Mouse (Mus musculus) heart, postnatal 36 days (tissue): ENCODE data around the gene Slco3a1. TPM values are rescaled to one million over a fixed set of nuclear protein-coding genes. Genes with fewer than 3 reads are reported as not detected.
A peak's percentile ranks its signal among the peaks of the same experiment; 100 is the strongest.

ENCODE experiments used
- DNase-seq, 2 experiments: peaks; one replicate each; pipeline ENCODE4 v3.0.0; 2021 to 2022
- intact Hi-C: fragments of 180-260 bp; cut with DNase I; formaldehyde crosslinking; loops from one replicate; pipeline ENCODE4 v1.15.1; 2025
- total RNA-seq, 2 experiments: library from RNA; stranded (reverse); gene quantifications; 2 replicates each; pipeline ENCODE4 v1.2.3; 2021

The Slco3a1 gene
- 100 to 1,000 TPM; 105 to 116 TPM for total RNA-seq

GRCm38 (mm10) chr7:74554608-74555311 lies at the start of gene Slco3a1:
Gene Slco3a1, minus strand, starts transcription at chr7:74554780.
- intact Hi-C loops: loop anchor here (2.0 to 10.0 kb wide), 8 partner anchors 26 to 556 kb away; no protein-coding TSS in a partner anchor
- DNase-seq: peak; percentile 78 to 87

DNA sequence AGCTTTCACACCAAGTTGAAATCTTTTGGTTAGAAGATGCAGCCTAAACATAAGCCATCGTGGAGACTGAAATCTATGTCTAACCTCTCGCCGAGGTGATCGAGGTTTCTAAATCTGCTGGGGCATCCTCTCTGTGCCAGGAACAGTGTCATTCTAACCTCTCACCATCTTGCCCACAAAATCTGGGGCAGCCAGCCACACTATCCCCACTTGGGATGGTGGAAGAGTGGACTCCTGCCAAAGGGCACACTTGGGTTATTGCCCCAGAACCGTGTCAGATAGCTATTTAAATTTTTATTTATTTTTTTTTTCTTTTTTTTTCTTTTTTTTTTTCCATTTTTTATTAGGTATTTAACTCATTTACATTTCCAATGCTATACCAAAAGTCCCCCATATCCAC lies 46.4 kb upstream of the Slco3a1 start:
- no peak for DNase-seq
- intact Hi-C loops: no loop called here

GRCm38 (mm10) chr7:74579411-74579810 lies 24.8 kb upstream of the Slco3a1 start:
- intact Hi-C loops: no loop called here

GRCm38 (mm10) chr7:74575678-74576077 lies 21.1 kb upstream of the Slco3a1 start:
- no peak for DNase-seq
- intact Hi-C loops: no loop called here

More at GRCm38 (mm10) chr7:74579411-74579810, 24.8 kb upstream of the Slco3a1 start:
- no peak for DNase-seq

DNA sequence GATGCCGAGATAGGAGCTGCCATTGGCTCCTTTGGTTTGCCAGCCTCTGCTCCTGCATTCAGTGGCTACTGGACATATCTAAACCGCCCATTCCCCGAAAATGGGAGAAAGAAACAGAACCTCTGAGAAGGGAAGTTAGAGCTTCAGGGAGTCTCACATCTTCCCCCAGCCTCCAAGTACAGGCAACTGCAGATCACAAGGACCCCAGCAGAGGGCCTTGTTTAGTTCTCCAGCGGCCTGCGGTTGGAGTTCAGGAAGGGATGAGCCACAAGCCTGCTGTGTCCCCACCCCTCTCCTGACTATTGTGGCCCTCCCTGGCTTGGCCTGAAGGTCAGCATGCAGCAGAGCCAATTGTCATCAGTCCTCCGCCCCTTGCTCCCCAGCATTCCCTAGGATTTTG lies 836 bp upstream of the Slco3a1 start:
- DNase-seq: peak; percentile 69 to 71
- intact Hi-C loops: loop anchor here (2.0 to 10.0 kb wide), 6 partner anchors 27 to 555 kb away; no protein-coding TSS in a partner anchor

DNA sequence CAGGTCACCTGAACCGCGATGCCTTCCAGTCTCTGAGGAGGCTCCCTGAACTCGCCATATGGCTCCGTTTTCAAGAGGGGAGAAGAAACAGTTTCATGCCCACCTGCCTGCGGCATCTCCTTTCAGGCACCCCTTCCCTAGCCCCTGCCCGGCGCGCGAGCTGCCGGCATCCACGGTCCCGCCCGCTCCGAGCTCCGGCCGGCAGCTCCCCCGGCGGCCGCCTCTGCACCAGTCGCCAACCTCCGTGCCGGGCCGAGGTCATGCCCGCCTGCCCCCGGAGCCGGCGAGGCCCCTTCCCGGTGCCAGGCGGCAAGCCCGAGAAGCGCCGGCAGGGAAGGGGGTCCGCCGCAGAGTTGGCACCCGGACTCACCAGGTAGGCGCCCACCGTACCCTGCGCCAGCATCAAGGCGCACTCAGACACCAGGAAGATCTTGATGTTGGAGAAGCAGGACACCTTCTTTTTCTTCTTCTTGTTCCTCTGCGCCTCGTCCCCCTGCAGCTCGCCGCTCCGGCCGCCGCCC lies 479 bp downstream of the Slco3a1 start:
- intact Hi-C loops: loop anchor here (2.0 to 10.0 kb wide), 7 partner anchors 25 to 557 kb away; no protein-coding TSS in a partner anchor
- peak; percentile 62 to 78 for DNase-seq

GRCm38 (mm10) chr7:74553111-74553650 lies 1.4 kb downstream of the Slco3a1 start:
- no peak for DNase-seq
- intact Hi-C loops: loop anchor here (5.0 to 10.0 kb wide), 3 partner anchors 41 to 312 kb away; no protein-coding TSS in a partner anchor

DNA sequence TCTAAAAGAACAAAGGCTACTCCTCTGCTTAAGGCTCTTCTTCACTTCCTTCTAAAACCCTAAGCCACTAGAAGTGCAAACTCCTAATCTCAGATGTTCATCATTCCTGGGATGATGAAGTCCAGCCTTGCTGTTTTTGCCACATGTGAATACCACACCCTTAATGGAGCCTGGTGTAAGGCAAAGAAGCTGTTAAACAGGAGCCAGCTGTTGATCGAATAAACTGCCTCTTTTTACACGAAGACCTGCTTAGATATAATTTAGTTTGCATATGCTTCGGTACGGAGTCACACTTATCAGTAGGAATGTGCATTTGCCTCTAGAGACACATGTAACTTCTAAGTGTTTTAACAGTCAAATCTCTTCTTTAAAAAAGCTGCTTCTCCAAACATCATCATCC lies 2.0 kb downstream of the Slco3a1 start:
- intact Hi-C loops: loop anchor here (5.0 to 10.0 kb wide), 3 partner anchors 40 to 312 kb away; no protein-coding TSS in a partner anchor
- no peak for DNase-seq

DNA sequence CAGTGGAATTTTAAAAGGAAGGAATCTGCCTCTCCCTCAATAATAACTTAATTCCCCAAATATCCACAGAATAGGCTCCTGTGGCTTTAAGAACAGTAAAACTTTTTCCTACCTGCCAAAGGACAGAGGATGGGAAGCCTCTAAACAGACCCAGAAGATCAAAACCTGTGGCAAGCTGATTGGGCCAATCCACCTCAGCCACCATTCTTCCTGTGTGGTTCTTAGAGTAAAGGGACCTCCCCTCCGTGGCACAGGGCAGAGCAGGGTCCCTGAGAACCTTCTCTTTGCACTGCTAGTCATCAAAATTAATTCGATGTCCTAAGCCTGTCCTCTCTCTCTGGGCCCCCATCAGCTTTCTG lies 2.6 kb downstream of the Slco3a1 start:
- intact Hi-C loops: loop anchor here (5.0 to 10.0 kb wide), 3 partner anchors 40 to 313 kb away; no protein-coding TSS in a partner anchor
- no peak for DNase-seq

- DNase-seq: no peak
- intact Hi-C loops: loop anchor here (5.0 to 10.0 kb wide), 3 partner anchors 39 to 313 kb away; no protein-coding TSS in a partner anchor
Observed at GRCm38 (mm10) chr7:74551338-74551999, 3.1 kb downstream of the Slco3a1 start.

- no peak for DNase-seq
- intact Hi-C loops: loop anchor here (5.0 to 10.0 kb wide), 3 partner anchors 37 to 315 kb away; no protein-coding TSS in a partner anchor
Observed at GRCm38 (mm10) chr7:74549686-74550085, 4.9 kb downstream of the Slco3a1 start.

DNA sequence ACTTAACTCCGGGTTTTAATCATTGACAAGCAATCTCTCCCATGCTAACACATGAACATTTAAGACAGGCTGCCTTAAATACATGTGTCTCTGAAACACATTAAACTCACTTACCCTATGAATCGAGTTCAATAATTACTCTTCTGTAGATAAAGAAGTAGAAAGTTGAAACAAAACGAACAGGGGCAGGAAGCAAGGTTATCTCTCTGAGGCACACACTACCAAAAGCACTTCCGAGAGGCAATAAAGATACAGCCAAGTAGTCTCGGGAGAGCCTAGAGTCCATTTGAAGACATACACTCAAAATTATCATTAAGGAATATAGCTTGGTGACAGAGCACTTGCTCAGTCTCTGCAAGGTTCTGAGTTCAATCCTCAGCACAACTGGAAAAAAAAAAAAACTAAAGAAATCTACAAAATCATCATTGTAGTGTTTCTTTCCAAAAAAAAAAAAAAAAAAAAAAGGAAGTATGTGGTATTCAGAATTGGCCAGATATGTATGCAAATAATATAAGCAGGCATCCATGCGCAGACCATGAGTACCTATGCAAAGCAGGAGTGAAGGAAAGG lies 5.5 kb downstream of the Slco3a1 start:
- DNase-seq: no peak
- intact Hi-C loops: no loop called here

DNA sequence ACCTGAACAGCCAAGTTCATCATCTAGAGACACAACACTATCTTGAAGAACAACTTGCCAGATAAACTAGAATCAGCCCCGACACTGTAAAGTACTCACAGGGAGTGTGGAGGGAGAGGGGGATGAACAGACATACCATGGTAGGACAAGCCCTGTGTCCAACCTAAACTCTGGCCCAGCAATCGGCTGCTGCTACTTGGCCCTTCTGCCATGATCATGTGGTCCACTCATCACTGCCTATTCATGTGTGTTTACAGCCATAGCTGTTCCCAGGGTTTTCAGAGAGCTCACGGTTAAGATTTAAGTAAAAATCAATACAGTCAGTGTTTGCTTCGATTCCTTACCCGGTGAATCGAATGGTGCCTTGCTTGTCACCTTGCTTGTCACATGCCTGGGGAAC lies 7.9 kb downstream of the Slco3a1 start:
- intact Hi-C loops: no loop called here
- no peak for DNase-seq

DNA sequence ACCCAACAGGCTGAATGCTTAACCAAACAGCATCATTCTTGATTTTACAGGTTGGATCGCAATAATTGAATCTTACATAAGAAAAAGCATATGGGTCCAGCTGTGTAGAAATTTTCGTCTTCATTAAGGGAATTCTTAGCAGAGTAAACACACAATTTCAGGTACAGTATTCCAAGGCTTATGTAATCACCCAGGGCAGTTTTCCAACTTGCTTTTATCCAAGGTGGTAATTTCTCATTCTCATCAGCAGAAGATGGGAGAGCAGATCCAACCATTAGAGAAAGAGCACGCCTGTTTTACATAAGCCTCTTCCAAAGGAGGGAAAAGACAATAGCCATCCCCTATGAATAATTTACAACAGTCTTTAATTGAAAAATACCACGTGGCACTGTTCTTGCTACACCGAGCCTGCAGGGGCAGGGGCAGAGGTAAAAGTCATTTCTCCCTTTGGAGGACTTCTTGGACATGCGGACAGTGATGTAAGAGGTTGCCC lies 9.0 kb downstream of the Slco3a1 start:
- intact Hi-C loops: no loop called here
- DNase-seq: no peak

DNA sequence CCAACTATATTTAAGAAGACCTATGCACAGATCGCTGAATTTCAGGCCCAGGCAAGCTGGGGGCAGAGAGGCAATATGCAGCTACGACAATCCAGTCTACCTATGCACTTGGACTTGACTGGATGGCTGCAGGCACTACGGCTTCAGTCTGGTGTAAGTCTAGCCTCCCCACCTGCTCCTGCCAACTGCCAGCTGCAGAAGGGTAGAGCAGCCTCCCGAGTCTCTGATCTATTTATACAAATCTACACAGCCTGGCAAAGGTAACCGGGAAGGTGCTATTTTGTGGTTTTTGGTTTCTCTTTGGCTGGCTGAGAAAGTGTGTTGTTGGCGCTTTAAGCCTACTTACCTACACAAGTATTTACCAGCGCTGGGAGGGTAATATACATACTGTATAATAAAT lies 10.3 kb downstream of the Slco3a1 start:
- DNase-seq: no peak
- intact Hi-C loops: no loop called here

GRCm38 (mm10) chr7:74541958-74542357 lies 12.6 kb downstream of the Slco3a1 start:
- DNase-seq: no peak

DNA sequence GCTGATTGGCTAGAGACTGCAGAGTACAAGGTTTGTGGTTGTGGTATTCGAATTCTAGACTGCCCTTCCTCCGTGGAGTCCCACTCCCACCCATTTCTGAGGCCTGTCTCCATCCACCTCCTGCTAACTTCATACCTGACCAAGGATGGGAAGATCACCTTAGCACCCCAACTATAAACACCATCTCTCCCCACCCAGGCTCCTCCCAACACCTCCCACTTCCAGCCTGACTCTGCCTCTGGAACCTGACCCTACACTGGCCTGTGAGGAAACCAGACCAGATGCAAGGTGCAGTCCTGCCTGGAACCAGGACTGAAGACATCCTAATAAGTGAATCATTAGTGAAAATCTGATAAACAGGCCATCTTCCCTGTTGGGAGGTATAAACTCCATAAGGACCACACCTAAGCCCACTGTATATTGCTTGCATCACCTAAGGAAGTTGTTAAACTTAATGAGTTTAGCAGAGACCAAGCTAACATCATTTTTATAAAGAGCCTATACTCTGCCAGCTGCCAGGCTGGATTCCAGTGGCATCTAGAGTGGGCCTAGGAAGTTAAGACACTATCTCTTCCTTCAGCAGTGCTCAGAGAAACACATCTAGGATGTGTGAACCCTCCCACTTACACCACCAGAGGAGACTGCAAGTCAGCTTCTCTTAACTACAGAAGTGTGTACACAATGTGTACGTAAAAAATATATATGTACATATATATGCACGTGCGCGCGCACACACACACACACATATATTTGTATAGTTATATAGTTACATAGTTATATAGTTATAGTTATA lies 13.5 kb downstream of the Slco3a1 start:
- intact Hi-C loops: no loop called here
- DNase-seq: no peak

More at GRCm38 (mm10) chr7:74541958-74542357, 12.6 kb downstream of the Slco3a1 start:
- intact Hi-C loops: no loop called here

GRCm38 (mm10) chr7:74536186-74536585 lies 18.4 kb downstream of the Slco3a1 start:
- no peak for DNase-seq
- intact Hi-C loops: no loop called here

GRCm38 (mm10) chr7:74531468-74532097 lies 23.0 kb downstream of the Slco3a1 start:
- intact Hi-C loops: no loop called here
- DNase-seq: no peak
